12 mouse cellular contexts compared by ENCODE assay signal in genomic region chr3:129308876-129309275, GRCm38 (mm10). TPM values are rescaled to one million over a fixed set of nuclear protein-coding genes. Genes with fewer than 3 reads are reported as not detected.
DNase-seq lines count a peak whose midpoint lies in the region; ATAC-seq and TF ChIP-seq lines count a peak whose summit lies in the region.
"Had no signal": no experiment of that assay in that cellular context is flagged by ENCODE, and none has a peak within 500 bp of the region (broad histone marks: within the 10 kb centered on the region; RNA-seq: fewer than 3 reads in every experiment).

No protein-coding gene starts in this region.

- no peak overlapping the region for H3K9ac ChIP-seq in embryonic facial prominence, embryonic 13.5 days
- no peak overlapping the region for H3K9ac ChIP-seq in kidney, postnatal 0 days (ENCODE audit: low read depth, low read length)
- H3K9ac ChIP-seq: heart, embryonic 13.5 days; hindbrain, embryonic 14.5 days had no signal

- no peak overlapping the region for H3K4me3 ChIP-seq in embryonic facial prominence, embryonic 13.5 days
- H3K4me3 ChIP-seq in embryonic facial prominence, embryonic 10.5 days = no peak overlapping the region
- H3K4me3 ChIP-seq in kidney, postnatal 0 days (replicated peaks; ENCODE audit: low read depth, low read length) = no peak overlapping the region
- H3K4me3 ChIP-seq: heart, embryonic 13.5 days had no signal

- no peaks in the 10 kb centered on the region for H3K27me3 ChIP-seq in embryonic facial prominence, embryonic 13.5 days
- H3K27me3 ChIP-seq in embryonic facial prominence, embryonic 10.5 days (replicated peaks; ENCODE audit: low read depth, poor library complexity, severe bottlenecking) = no peaks in the 10 kb centered on the region
- H3K27me3 ChIP-seq in kidney, postnatal 0 days (ENCODE audit: insufficient read depth, low read length) = no peaks in the 10 kb centered on the region
- H3K27me3 ChIP-seq: heart, embryonic 13.5 days had no signal

- no peak for DNase-seq in embryonic facial prominence, embryonic 10.5 days (ENCODE audit: low spot score)
- DNase-seq in kidney, postnatal 0 days (ENCODE audit: low spot score) = peak; percentile 85
- no peak for DNase-seq in kidney, postnatal 10 days
- DNase-seq in right cerebral cortex, postnatal 10 days (ENCODE audit: low spot score in 2 of 2) = peak; percentile 29 to 50
- DNase-seq in right cerebral cortex, postnatal 36 days (ENCODE audit: low spot score in 2 of 2) = no peak
- DNase-seq in telencephalon, adult 2 months (ENCODE audit: low read depth, low spot score) = peak; percentile 33
- DNase-seq in thymus, postnatal 36 days = no peak
- DNase-seq: gastrocnemius, postnatal 10 days; layer of hippocampus, postnatal 36 days had no signal

- no peaks in the 10 kb centered on the region for H3K9me3 ChIP-seq in embryonic facial prominence, embryonic 13.5 days
- no peaks in the 10 kb centered on the region for H3K9me3 ChIP-seq in embryonic facial prominence, embryonic 10.5 days
- H3K9me3 ChIP-seq in kidney, postnatal 0 days (replicated peaks; ENCODE audit: low read length) = no peaks in the 10 kb centered on the region
- H3K9me3 ChIP-seq: heart, embryonic 13.5 days had no signal

- peak overlapping the region; percentile 22 for H3K4me2 ChIP-seq in embryonic facial prominence, embryonic 13.5 days
- H3K4me2 ChIP-seq in kidney, postnatal 0 days (ENCODE audit: low read length) = no peak overlapping the region
- H3K4me2 ChIP-seq: hindbrain, embryonic 14.5 days had no signal

- peaks cover 5% of the 10 kb centered on the region; the same call in 1 of the 2 replicates for H3K4me1 ChIP-seq in embryonic facial prominence, embryonic 13.5 days
- H3K4me1 ChIP-seq in embryonic facial prominence, embryonic 10.5 days = peaks cover 6% of the 10 kb centered on the region
- H3K4me1 ChIP-seq in kidney, postnatal 0 days (replicated peaks; ENCODE audit: insufficient read depth, low read length) = no peaks in the 10 kb centered on the region

- peak; percentile 64 for TF ChIP-seq CTCF in kidney, postnatal 0 days (IDR thresholded peaks at IDR 0.05; ENCODE audit: low read depth)

- WGBS in embryonic facial prominence, embryonic 13.5 days = 42% methylated on average over 9 of the region's 9 CpGs
- WGBS in embryonic facial prominence, embryonic 10.5 days = 75% methylated on average over 9 of the region's 9 CpGs
- WGBS in kidney, postnatal 0 days = 37% methylated on average over 9 of the region's 9 CpGs

- ATAC-seq in embryonic facial prominence, embryonic 13.5 days (ENCODE audit: insufficient number of reproducible peaks, insufficient read depth, low FRiP score, low TSS enrichment, low read depth) = no peak
- no peak for ATAC-seq in kidney, postnatal 0 days (replicated peaks; ENCODE audit: low FRiP score, low read depth)

- H3K27ac ChIP-seq in embryonic facial prominence, embryonic 13.5 days = no peak overlapping the region
- no peak overlapping the region for H3K27ac ChIP-seq in embryonic facial prominence, embryonic 10.5 days (replicated peaks)
- H3K27ac ChIP-seq in kidney, postnatal 0 days = no peak overlapping the region
- H3K27ac ChIP-seq: heart, embryonic 13.5 days; hindbrain, embryonic 14.5 days had no signal

- H3K36me3 ChIP-seq in embryonic facial prominence, embryonic 13.5 days = no peaks in the 10 kb centered on the region
- no peaks in the 10 kb centered on the region for H3K36me3 ChIP-seq in embryonic facial prominence, embryonic 10.5 days (replicated peaks)
- H3K36me3 ChIP-seq in kidney, postnatal 0 days (ENCODE audit: insufficient read depth, low read length) = no peaks in the 10 kb centered on the region

RNA-seq across cellular contexts. Expression of gene Enpep, which starts 23.6 kb away (rescaled TPM):
- polyA plus RNA-seq in embryonic facial prominence, embryonic 13.5 days (2015; fragmentation: Nextera tagmentation; extraction: Ambion mirVana) = 5.3 and 10.2 TPM in 2 replicates
- 0.05 and 0.06 TPM in 2 replicates for polyA plus RNA-seq in embryonic facial prominence, embryonic 10.5 days (2016; fragmentation: Nextera tagmentation; extraction: Ambion mirVana)
- 108 and 117 TPM in 2 replicates for polyA plus RNA-seq in kidney, postnatal 0 days (2015; fragmentation: Nextera tagmentation; extraction: Ambion mirVana)

Comparison
In these comparisons a context has a peak if more than half of its experiments do, and no peak if none do; other contexts are left out.
1. DNase-seq: peak in kidney, postnatal 0 days (single experiment), right cerebral cortex, postnatal 10 days (2 of 2) and telencephalon, adult 2 months (single experiment); none in embryonic facial prominence, embryonic 10.5 days (single experiment), kidney, postnatal 10 days (single experiment), right cerebral cortex, postnatal 36 days (0 of 2) and thymus, postnatal 36 days (0 of 2).